Mouse (Mus musculus): ENCODE data around the gene Plekhh2.

GRCm38 (mm10) chr17:84598928-84599327 lies 87.2 kb downstream of the Plekhh2 start:
- TF ChIP-seq CTCF (IDR thresholded peaks at IDR 0.05; ENCODE audit: borderline replicate concordance, insufficient read depth, low read length) (no peak), POLR2A (IDR thresholded peaks at IDR 0.05; ENCODE audit: low read depth, low read length) (no peak)
